Mouse (Mus musculus) testis, adult 2 months (tissue): ENCODE results near the gene Tm7sf2. TPM values are rescaled to one million over a fixed set of nuclear protein-coding genes. Genes with fewer than 3 reads are reported as not detected.

ENCODE experiments used
- H3K27ac ChIP-seq: fragments of 200-500 bp; 2 replicates; pipeline ENCODE4 v1.5.1; 2012; ENCODE audit warnings: low read depth, low read length; ENCODE audit not compliant: control insufficient read depth, insufficient read depth
- H3K27me3 ChIP-seq: fragments of 200-500 bp; 2 replicates; pipeline ENCODE4 v1.6.1; 2012; ENCODE audit warnings: mild to moderate bottlenecking, low read length, moderate library complexity; ENCODE audit not compliant: control insufficient read depth, insufficient read depth
- H3K36me3 ChIP-seq: fragments of 200-500 bp; 2 replicates; pipeline ENCODE4 v1.6.1; 2012; ENCODE audit warnings: mild to moderate bottlenecking, low read length; ENCODE audit not compliant: control insufficient read depth, insufficient read depth
- H3K4me1 ChIP-seq: fragments of 200-500 bp; 2 replicates; pipeline ENCODE4 v1.6.1; 2012; ENCODE audit warnings: low read length; ENCODE audit not compliant: control insufficient read depth, insufficient read depth
- H3K4me3 ChIP-seq: fragments of 200-500 bp; 2 replicates; pipeline ENCODE4 v1.5.1; 2012; ENCODE audit warnings: low read depth, mild to moderate bottlenecking, low read length, moderate library complexity, mixed read lengths; ENCODE audit not compliant: control insufficient read depth
- CTCF ChIP-seq: fragments of 200-500 bp; IDR thresholded peaks from 2 replicates; pipeline ENCODE4 v1.5.1; 2012; ENCODE audit warnings: low read depth, mild to moderate bottlenecking, inconsistent platforms, low read length, moderate library complexity; ENCODE audit not compliant: control insufficient read depth, insufficient read depth, insufficient replicate concordance
- POLR2A ChIP-seq: fragments of 200-500 bp; IDR thresholded peaks from 2 replicates; pipeline ENCODE4 v1.6.1; 2012; ENCODE audit warnings: low read depth, mild to moderate bottlenecking, inconsistent platforms, low read length, moderate library complexity; ENCODE audit not compliant: control insufficient read depth
- polyA plus RNA-seq: library from polyadenylated mRNA; depleted of rRNA; stranded (reverse); fragments of >200 nt; gene quantifications from 2 replicates; pipeline ENCODE4 v1.2.3, GENCODE M21; 2012; rRNA removed

Tm7sf2 gene
- polyA plus RNA-seq, 1 experiment = 26.5 TPM

- TF ChIP-seq CTCF (no peak), POLR2A (no peak)
- Histone ChIP-seq H3K4me1 (peaks cover 4% of the 10 kb centered on the region; the same call in 1 of the 2 replicates), H3K27ac (no peak overlapping the region)
These were observed 47.9 kb downstream of the Tm7sf2 start for GRCm38 (mm10) chr19:6020276-6020675.

GRCm38 (mm10) chr19:6018142-6019089, 49.8 kb downstream of the Tm7sf2 start:
- peak; percentile 85; the same call in 1 of the 2 replicates for TF ChIP-seq CTCF
- TF ChIP-seq POLR2A = no peak
- H3K27me3 ChIP-seq = no peaks in the 10 kb centered on the region
- no peaks in the 10 kb centered on the region for H3K36me3 ChIP-seq
- no peak overlapping the region for H3K27ac ChIP-seq
- H3K4me1 ChIP-seq = peaks cover 4% of the 10 kb centered on the region; the same call in 1 of the 2 replicates
- no peak overlapping the region for H3K4me3 ChIP-seq

More at GRCm38 (mm10) chr19:6020276-6020675, 47.9 kb downstream of the Tm7sf2 start:
- Histone ChIP-seq H3K27me3 (no peaks in the 10 kb centered on the region), H3K36me3 (no peaks in the 10 kb centered on the region), H3K4me3 (no peak overlapping the region)

GRCm38 (mm10) chr19:6016532-6016931, 51.6 kb downstream of the Tm7sf2 start:
- Histone ChIP-seq H3K4me1 (peaks cover 4% of the 10 kb centered on the region; the same call in 1 of the 2 replicates), H3K27me3 (no peaks in the 10 kb centered on the region), H3K4me3 (no peak overlapping the region), H3K27ac (no peak overlapping the region), H3K36me3 (no peaks in the 10 kb centered on the region)
- no peak for TF ChIP-seq CTCF
- TF ChIP-seq POLR2A = no peak

GRCm38 (mm10) chr19:6015511-6016315, 52.5 kb downstream of the Tm7sf2 start, which contains the start of gene Capn1:
Capn1 (minus strand) TSS chr19:6015897.
- H3K27me3 ChIP-seq = no peaks in the 10 kb centered on the region
- peaks cover 4% of the 10 kb centered on the region; the same call in 1 of the 2 replicates for H3K4me1 ChIP-seq
- TF ChIP-seq CTCF (no peak), POLR2A (no peak)
- H3K27ac ChIP-seq = no peak within 1 kb of the TSS
- H3K36me3 ChIP-seq = no peaks in the 10 kb centered on the region
- H3K4me3 ChIP-seq = peak within 1 kb of the TSS; percentile 65

GRCm38 (mm10) chr19:6014991-6015510, 53.1 kb downstream of the Tm7sf2 start:
- no peaks in the 10 kb centered on the region for H3K27me3 ChIP-seq
- no peaks in the 10 kb centered on the region for H3K36me3 ChIP-seq
- H3K27ac ChIP-seq = no peak overlapping the region
- no peak for TF ChIP-seq POLR2A
- no peak for TF ChIP-seq CTCF
- peak overlapping the region; percentile 65 for H3K4me3 ChIP-seq
- H3K4me1 ChIP-seq = peaks cover 4% of the 10 kb centered on the region; the same call in 1 of the 2 replicates

GRCm38 (mm10) chr19:6013691-6014090, 54.5 kb downstream of the Tm7sf2 start:
- Histone ChIP-seq H3K4me1 (peaks cover 4% of the 10 kb centered on the region; the same call in 1 of the 2 replicates), H3K36me3 (no peaks in the 10 kb centered on the region), H3K27me3 (no peaks in the 10 kb centered on the region), H3K4me3 (no peak overlapping the region), H3K27ac (no peak overlapping the region)
- TF ChIP-seq POLR2A (no peak), CTCF (no peak)

Other genes with a start within 250 kb of the Tm7sf2 start
- 25.3 and 28.1 TPM in 2 replicates for gene Frmd8, start 193.1 kb downstream of the Tm7sf2 start, polyA plus RNA-seq
- 20.1 and 26.1 TPM in 2 replicates for gene Slc25a45, start 190.6 kb downstream of the Tm7sf2 start, polyA plus RNA-seq
- 0.84 and 0.94 TPM in 2 replicates for gene Tigd3, start 174.2 kb downstream of the Tm7sf2 start, polyA plus RNA-seq
- 63.6 and 69.2 TPM in 2 replicates for gene Dpf2, start 155.4 kb downstream of the Tm7sf2 start, polyA plus RNA-seq
- 0.89 and 0.90 TPM in 2 replicates for gene Cdc42ep2, start 143.6 kb downstream of the Tm7sf2 start, polyA plus RNA-seq
- gene Pola2, start 104.2 kb downstream of the Tm7sf2 start, polyA plus RNA-seq = 31.4 and 32.0 TPM in 2 replicates
- 0.06 TPM in 1 of 2 replicates, not detected in the other for gene Slc22a20, start 82.2 kb downstream of the Tm7sf2 start, polyA plus RNA-seq
- gene Capn1, start 52.5 kb downstream of the Tm7sf2 start, polyA plus RNA-seq = 2.5 and 3.4 TPM in 2 replicates
- 30.5 and 33.3 TPM in 2 replicates for gene Syvn1, start 21.8 kb downstream of the Tm7sf2 start, polyA plus RNA-seq
- 9.5 and 9.8 TPM in 2 replicates for gene Mrpl49, start 10.6 kb downstream of the Tm7sf2 start, polyA plus RNA-seq
- gene Fau, start 10.5 kb downstream of the Tm7sf2 start, polyA plus RNA-seq = 605 and 748 TPM in 2 replicates
- 742 and 891 TPM in 2 replicates for gene Znhit2, start 7.2 kb downstream of the Tm7sf2 start, polyA plus RNA-seq
- 48.4 and 52.1 TPM in 2 replicates for gene Vps51, start 8.9 kb upstream of the Tm7sf2 start, polyA plus RNA-seq
- 190 and 219 TPM in 2 replicates for gene Tmem262, start 11.7 kb upstream of the Tm7sf2 start, polyA plus RNA-seq
- gene Gm28374, start 13.9 kb upstream of the Tm7sf2 start, polyA plus RNA-seq = 3.5 and 5.6 TPM in 2 replicates
- gene Zfpl1, start 16.6 kb upstream of the Tm7sf2 start, polyA plus RNA-seq = 61.1 and 70.2 TPM in 2 replicates
- 20.9 and 22.0 TPM in 2 replicates for gene Cdca5, start 16.6 kb upstream of the Tm7sf2 start, polyA plus RNA-seq
- gene AC131692.1, start 26.0 kb upstream of the Tm7sf2 start, polyA plus RNA-seq = 78.6 and 90.7 TPM in 2 replicates
- 4.0 TPM in 2 replicates for gene Naaladl1, start 37.4 kb upstream of the Tm7sf2 start, polyA plus RNA-seq
- gene Sac3d1, start 50.3 kb upstream of the Tm7sf2 start, polyA plus RNA-seq = 22.3 and 26.8 TPM in 2 replicates
- gene Snx15, start 59.9 kb upstream of the Tm7sf2 start, polyA plus RNA-seq = 13.7 and 15.7 TPM in 2 replicates
- gene Batf2, start 72.6 kb upstream of the Tm7sf2 start, polyA plus RNA-seq = 0.83 and 1.1 TPM in 2 replicates
- gene Arl2, start 73.2 kb upstream of the Tm7sf2 start, polyA plus RNA-seq = 61.5 and 65.5 TPM in 2 replicates
- gene Majin, start 116.0 kb upstream of the Tm7sf2 start, polyA plus RNA-seq = 19.0 and 20.7 TPM in 2 replicates
- gene Gpha2, start 158.0 kb upstream of the Tm7sf2 start, polyA plus RNA-seq = 3.8 and 4.3 TPM in 2 replicates
- gene Ppp2r5b, start 167.5 kb upstream of the Tm7sf2 start, polyA plus RNA-seq = 4.6 TPM in 2 replicates
- 40.2 and 40.5 TPM in 2 replicates for gene Atg2a, start 173.3 kb upstream of the Tm7sf2 start, polyA plus RNA-seq
- gene Ehd1, start 208.4 kb upstream of the Tm7sf2 start, polyA plus RNA-seq = 521 and 642 TPM in 2 replicates
- gene Cdc42bpg, start 238.1 kb upstream of the Tm7sf2 start, polyA plus RNA-seq = 5.3 and 5.4 TPM in 2 replicates